In genomic region chr6:125422051-125422822, GRCm38 (mm10) we compare ENCODE assay signal across 8 mouse cellular contexts. TPM values are rescaled to one million over a fixed set of nuclear protein-coding genes. Genes with fewer than 3 reads are reported as not detected.
DNase-seq lines count a peak whose midpoint lies in the region.

No protein-coding gene starts in this region.

- peak; percentile 50 for DNase-seq in layer of hippocampus, adult 11-12 months (ENCODE audit: low spot score)
- no peak for DNase-seq in layer of hippocampus, adult 8-10 months (ENCODE audit: low spot score in 2 of 2)
- DNase-seq in embryo, embryonic 10.5 days (ENCODE audit: low spot score) = peak; percentile 87
- peak; percentile 88 for DNase-seq in heart, embryonic 10.5 days (ENCODE audit: low spot score)
- peak; percentile 62 for DNase-seq in kidney, adult 9 months
- DNase-seq in lung, postnatal 10 days = peak; percentile 82
- DNase-seq in ovary, postnatal 36 days (ENCODE audit: low spot score) = peak; percentile 76
- peak; percentile 70 for DNase-seq in urinary bladder, postnatal 25 days (ENCODE audit: low spot score)

- no peaks in the 10 kb centered on the region for H3K9me3 ChIP-seq in heart, embryonic 10.5 days

- H3K4me3 ChIP-seq in heart, embryonic 10.5 days = peak overlapping the region; percentile 45

- H3K27me3 ChIP-seq in heart, embryonic 10.5 days (ENCODE audit: insufficient read depth, poor library complexity, severe bottlenecking) = peaks cover 21% of the 10 kb centered on the region

- H3K4me1 ChIP-seq in heart, embryonic 10.5 days = peaks cover 37% of the 10 kb centered on the region

- 28% methylated on average over 19 of the region's 20 CpGs for WGBS in heart, embryonic 10.5 days

- H3K27ac ChIP-seq in heart, embryonic 10.5 days = peak overlapping the region; percentile 47; the same call in 1 of the 2 replicates

- H3K36me3 ChIP-seq in heart, embryonic 10.5 days = no peaks in the 10 kb centered on the region

RNA-seq across cellular contexts. Expression of gene Plekhg6, which starts 41.6 kb away (rescaled TPM):
- total RNA-seq in layer of hippocampus, adult 8-10 months (2022) = under 1 TPM in 1 of 4 experiments, not detected in 3; 0.12 TPM
- 0.20 TPM in 1 of 2 replicates, not detected in the other for polyA plus RNA-seq in heart, embryonic 10.5 days (2016; fragmentation: Nextera tagmentation; extraction: Ambion mirVana)

Comparison
In these comparisons a context has a peak if more than half of its experiments do, and no peak if none do; other contexts are left out.
1. DNase-seq: peak in layer of hippocampus, adult 11-12 months (single experiment), embryo, embryonic 10.5 days (single experiment), heart, embryonic 10.5 days (single experiment), kidney, adult 9 months (single experiment), lung, postnatal 10 days (single experiment), ovary, postnatal 36 days (single experiment) and urinary bladder, postnatal 25 days (single experiment); none in layer of hippocampus, adult 8-10 months (0 of 2).